Mouse (Mus musculus) embryonic facial prominence, embryonic 14.5 days (tissue): ENCODE results near the gene Pld4. TPM values are rescaled to one million over a fixed set of nuclear protein-coding genes. Genes with fewer than 3 reads are reported as not detected.
"Not testable (repeated sequence)": the region's sequence is repeated elsewhere in the genome, so short reads cannot be mapped to it uniquely, and the experiment has no call there.

Source experiments
- ATAC-seq: fragments of 200-750 bp; cut with Nextera tagmentation; 2 replicates; pipeline ENCODE4 v1.8.0; 2017; ENCODE audit warnings: low read depth, moderate number of reproducible peaks, moderate TSS enrichment
- DNase-seq: peaks from one replicate; pipeline ENCODE4 v3.0.0-alpha.2; 2015; ENCODE audit warnings: low spot score
- H3K27ac ChIP-seq: fragments of 300-500 bp; sonication (generic); replicated peaks from 2 replicates; pipeline ENCODE4 v1.5.1; 2014; ENCODE audit warnings: low read depth, mild to moderate bottlenecking, low read length, moderate library complexity
- H3K27me3 ChIP-seq: fragments of 300-500 bp; sonication (generic); replicated peaks from 2 replicates; pipeline ENCODE4 v1.6.1; 2014; ENCODE audit warnings: low read length; ENCODE audit not compliant: control insufficient read depth, insufficient read depth
- H3K36me3 ChIP-seq: fragments of 300-500 bp; sonication (generic); 2 replicates; pipeline ENCODE4 v1.6.1; 2014; ENCODE audit warnings: low read length, mixed read lengths; ENCODE audit not compliant: control insufficient read depth, insufficient read depth
- H3K4me1 ChIP-seq: fragments of 300-500 bp; sonication (generic); 2 replicates; pipeline ENCODE4 v1.6.1; 2014; ENCODE audit warnings: antibody characterized with exemption, low read length; ENCODE audit not compliant: control insufficient read depth, insufficient read depth
- H3K4me2 ChIP-seq: fragments of 300-500 bp; sonication (generic); 2 replicates; pipeline ENCODE4 v1.6.1; 2014; ENCODE audit warnings: low read depth, mild to moderate bottlenecking, low read length, moderate library complexity, mixed read lengths
- H3K4me3 ChIP-seq: fragments of 300-500 bp; sonication (generic); 2 replicates; pipeline ENCODE4 v1.5.1; 2014; ENCODE audit warnings: low read depth, mild to moderate bottlenecking, low read length
- H3K9ac ChIP-seq: fragments of 300-500 bp; sonication (generic); 2 replicates; pipeline ENCODE4 v1.6.1; 2014; ENCODE audit warnings: low read depth, mild to moderate bottlenecking, low read length, moderate library complexity, mixed read lengths
- H3K9me3 ChIP-seq: fragments of 300-500 bp; sonication (generic); 2 replicates; pipeline ENCODE4 v1.6.1; 2016; ENCODE audit warnings: low read length; ENCODE audit not compliant: control insufficient read depth
- WGBS: fragments of 180-500 bp; shearing (Covaris S2); extraction: QIAGEN DNeasy Blood & Tissue Kit; methylation state at CpG from one replicate; pipeline ENCODE4 v1.1.7; 2014; 5-methylcytosine and 5-hydroxymethylcytosine counted together
- microRNA-seq: library from miRNA; unstranded; fragments of <30 nt; microRNA quantifications from one replicate; pipeline ENCODE4, GENCODE M21; 2016; ENCODE audit warnings: borderline number of aligned reads
- polyA plus RNA-seq: library from polyadenylated mRNA; unstranded; fragments of >200 nt; fragmentation: Nextera tagmentation; extraction: Ambion mirVana; gene quantifications from 2 replicates; pipeline ENCODE4 v1.2.1, GENCODE M21; 2014

Pld4 gene
- polyA plus RNA-seq, 1 experiment from 2014 or later = 12.8 TPM

- WGBS = 83% methylated on average over 7 of the region's 7 CpGs
These were observed 56.4 kb downstream of the Pld4 start for GRCm38 (mm10) chr12:112816866-112817265.

More at GRCm38 (mm10) chr12:112816866-112817265, 56.4 kb downstream of the Pld4 start:
- not testable (repeated sequence) for H3K27me3 ChIP-seq, H3K4me3 ChIP-seq, H3K4me2 ChIP-seq, H3K9me3 ChIP-seq, DNase-seq, ATAC-seq, H3K9ac ChIP-seq, H3K4me1 ChIP-seq, H3K27ac ChIP-seq
- H3K36me3 ChIP-seq = peaks cover 43% of the 10 kb centered on the region

Small RNAs within 50 kb of the gene (microRNA-seq; reads per million reads assigned to microRNA genes)
- gene Mir6940 = 0.50 reads per million

Other genes with a start within 250 kb of the Pld4 start
- gene Tmem179, start 243.9 kb upstream of the Pld4 start, polyA plus RNA-seq = 2.4 and 2.9 TPM in 2 replicates
- 6.4 and 8.1 TPM in 2 replicates for gene Inf2, start 171.9 kb upstream of the Pld4 start, polyA plus RNA-seq
- gene Adssl1, start 140.6 kb upstream of the Pld4 start, polyA plus RNA-seq = 23.2 and 26.5 TPM in 2 replicates
- 211 and 239 TPM in 2 replicates for gene Siva1, start 116.0 kb upstream of the Pld4 start, polyA plus RNA-seq
- gene Akt1, start 85.8 kb upstream of the Pld4 start, polyA plus RNA-seq = 76.4 and 84.0 TPM in 2 replicates
- 3.7 and 3.8 TPM in 2 replicates for gene Zbtb42, start 81.8 kb upstream of the Pld4 start, polyA plus RNA-seq
- 13.3 and 14.4 TPM in 2 replicates for gene Cep170b, start 40.2 kb upstream of the Pld4 start, polyA plus RNA-seq
- gene Ahnak2, start 42.0 kb downstream of the Pld4 start, polyA plus RNA-seq = 5.9 and 8.3 TPM in 2 replicates
- 6.6 and 7.1 TPM in 2 replicates for gene Clba1, start 48.3 kb downstream of the Pld4 start, polyA plus RNA-seq
- gene Cdca4, start 68.8 kb downstream of the Pld4 start, polyA plus RNA-seq = 86.2 and 105 TPM in 2 replicates
- 0.45 and 0.54 TPM in 2 replicates for gene Gpr132, start 107.6 kb downstream of the Pld4 start, polyA plus RNA-seq
- gene Jag2, start 169.1 kb downstream of the Pld4 start, polyA plus RNA-seq = 9.4 and 13.1 TPM in 2 replicates
- gene Nudt14, start 181.5 kb downstream of the Pld4 start, polyA plus RNA-seq = 87.3 and 87.4 TPM in 2 replicates
- 20.8 and 22.8 TPM in 2 replicates for gene Btbd6, start 215.8 kb downstream of the Pld4 start, polyA plus RNA-seq
- 50.0 and 54.3 TPM in 2 replicates for gene Brf1, start 240.0 kb downstream of the Pld4 start, polyA plus RNA-seq